Mouse (Mus musculus): ENCODE data around the gene Enah. TPM values are rescaled to one million over a fixed set of nuclear protein-coding genes. Genes with fewer than 3 reads are reported as not detected.

Gene Enah
- polyA plus RNA-seq, 1 experiment from 2014 or later = 49.2 TPM

- 96% methylated on average over 3 of the region's 3 CpGs for WGBS
- Histone ChIP-seq H3K4me2 (replicated peaks; ENCODE audit: low read depth, low read length) (no peak overlapping the region), H3K27ac (ENCODE audit: low read depth, low read length) (no peak overlapping the region), H3K27me3 (ENCODE audit: control insufficient read depth, insufficient read depth, low read length) (no peaks in the 10 kb centered on the region), H3K9ac (ENCODE audit: low read depth, low read length) (no peak overlapping the region), H3K9me3 (ENCODE audit: control insufficient read depth, low read length) (no peaks in the 10 kb centered on the region), H3K36me3 (ENCODE audit: control insufficient read depth, insufficient read depth, low read length) (no peaks in the 10 kb centered on the region), H3K4me1 (replicated peaks; ENCODE audit: control insufficient read depth, insufficient read depth, low read length) (no peaks in the 10 kb centered on the region), H3K4me3 (ENCODE audit: low read depth, low read length) (no peak overlapping the region)
- ATAC-seq (ENCODE audit: low FRiP score) (no peak), DNase-seq (ENCODE audit: low spot score) (no peak)
Measured at GRCm38 (mm10) chr1:181960383-181960782, 59.4 kb downstream of the Enah start.

DNA sequence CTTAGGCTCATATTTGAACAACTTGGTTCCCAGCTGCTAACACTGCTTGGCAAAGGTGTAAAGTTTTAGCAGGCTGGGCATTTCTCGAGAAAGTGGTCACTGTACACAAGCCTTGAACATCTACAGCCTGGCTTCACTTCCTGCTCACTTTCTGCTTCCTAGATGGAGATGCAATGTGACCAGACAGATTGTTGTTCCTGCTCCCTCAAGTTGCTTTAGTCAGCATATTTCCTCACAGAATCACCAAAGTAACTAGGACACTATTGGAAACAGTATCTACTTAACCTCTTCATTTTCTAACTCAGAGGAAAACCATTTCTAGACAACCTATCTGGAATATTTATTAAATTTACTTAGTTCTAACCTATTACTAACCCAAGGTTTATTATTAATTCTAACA lies 61.4 kb downstream of the Enah start:
- ATAC-seq (ENCODE audit: low FRiP score) = no peak
- no peak for DNase-seq (ENCODE audit: low spot score)
- no peak overlapping the region for H3K4me3 ChIP-seq (ENCODE audit: low read depth, low read length)
- no peak overlapping the region for H3K4me2 ChIP-seq (replicated peaks; ENCODE audit: low read depth, low read length)
- 90% methylated on average over 1 of the region's 1 CpGs for WGBS
- no peak overlapping the region for H3K27ac ChIP-seq (ENCODE audit: low read depth, low read length)
- no peaks in the 10 kb centered on the region for H3K9me3 ChIP-seq (ENCODE audit: control insufficient read depth, low read length)
- no peaks in the 10 kb centered on the region for H3K27me3 ChIP-seq (ENCODE audit: control insufficient read depth, insufficient read depth, low read length)
- H3K9ac ChIP-seq (ENCODE audit: low read depth, low read length) = no peak overlapping the region
- no peaks in the 10 kb centered on the region for H3K36me3 ChIP-seq (ENCODE audit: control insufficient read depth, insufficient read depth, low read length)
- no peaks in the 10 kb centered on the region for H3K4me1 ChIP-seq (replicated peaks; ENCODE audit: control insufficient read depth, insufficient read depth, low read length)

- ATAC-seq (ENCODE audit: low FRiP score) = no peak
Measured at GRCm38 (mm10) chr1:181957736-181958135, 62.1 kb downstream of the Enah start.

DNA sequence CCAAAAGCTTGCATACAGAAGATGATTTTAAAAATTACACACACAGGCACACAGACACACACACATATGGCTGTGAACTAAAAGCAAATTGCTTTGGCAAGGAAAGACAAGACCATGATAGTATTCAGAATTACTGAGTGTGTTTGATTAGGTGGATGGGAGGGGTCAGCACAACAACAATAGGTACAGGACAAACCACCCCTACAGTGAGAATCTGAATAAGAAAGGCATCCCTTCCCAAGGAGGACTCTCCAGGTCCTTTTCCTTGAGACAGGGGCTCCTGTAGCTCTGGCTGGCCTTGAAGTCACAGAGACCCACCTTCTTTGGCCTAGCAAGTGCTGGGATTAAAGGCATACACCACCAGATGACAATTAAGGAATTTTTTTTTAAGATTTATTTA lies 66.2 kb downstream of the Enah start:
- no peak for ATAC-seq (ENCODE audit: low FRiP score)
- H3K9ac ChIP-seq (ENCODE audit: low read depth, low read length) = no peak overlapping the region
- no peaks in the 10 kb centered on the region for H3K27me3 ChIP-seq (ENCODE audit: control insufficient read depth, insufficient read depth, low read length)
- no peaks in the 10 kb centered on the region for H3K4me1 ChIP-seq (replicated peaks; ENCODE audit: control insufficient read depth, insufficient read depth, low read length)
- no peak overlapping the region for H3K4me2 ChIP-seq (replicated peaks; ENCODE audit: low read depth, low read length)
- no peak overlapping the region for H3K4me3 ChIP-seq (ENCODE audit: low read depth, low read length)
- H3K9me3 ChIP-seq (ENCODE audit: control insufficient read depth, low read length) = no peaks in the 10 kb centered on the region
- DNase-seq (ENCODE audit: low spot score) = no peak
- H3K36me3 ChIP-seq (ENCODE audit: control insufficient read depth, insufficient read depth, low read length) = no peaks in the 10 kb centered on the region
- H3K27ac ChIP-seq (ENCODE audit: low read depth, low read length) = no peak overlapping the region

More at GRCm38 (mm10) chr1:181957736-181958135, 62.1 kb downstream of the Enah start:
- H3K4me3 ChIP-seq (ENCODE audit: low read depth, low read length) = no peak overlapping the region
- H3K36me3 ChIP-seq (ENCODE audit: control insufficient read depth, insufficient read depth, low read length) = no peaks in the 10 kb centered on the region
- no peaks in the 10 kb centered on the region for H3K4me1 ChIP-seq (replicated peaks; ENCODE audit: control insufficient read depth, insufficient read depth, low read length)
- no peak overlapping the region for H3K4me2 ChIP-seq (replicated peaks; ENCODE audit: low read depth, low read length)
- no peak overlapping the region for H3K9ac ChIP-seq (ENCODE audit: low read depth, low read length)
- no peak overlapping the region for H3K27ac ChIP-seq (ENCODE audit: low read depth, low read length)
- DNase-seq (ENCODE audit: low spot score) = no peak
- H3K27me3 ChIP-seq (ENCODE audit: control insufficient read depth, insufficient read depth, low read length) = no peaks in the 10 kb centered on the region
- WGBS = 90% methylated on average over 2 of the region's 2 CpGs
- no peaks in the 10 kb centered on the region for H3K9me3 ChIP-seq (ENCODE audit: control insufficient read depth, low read length)

- 84% methylated on average over 5 of the region's 5 CpGs for WGBS
- Histone ChIP-seq H3K4me3 (ENCODE audit: low read depth, low read length) (no peak overlapping the region), H3K9ac (ENCODE audit: low read depth, low read length) (no peak overlapping the region), H3K27ac (ENCODE audit: low read depth, low read length) (no peak overlapping the region), H3K9me3 (ENCODE audit: control insufficient read depth, low read length) (no peaks in the 10 kb centered on the region), H3K4me2 (replicated peaks; ENCODE audit: low read depth, low read length) (no peak overlapping the region), H3K36me3 (ENCODE audit: control insufficient read depth, insufficient read depth, low read length) (no peaks in the 10 kb centered on the region), H3K27me3 (ENCODE audit: control insufficient read depth, insufficient read depth, low read length) (no peaks in the 10 kb centered on the region), H3K4me1 (replicated peaks; ENCODE audit: control insufficient read depth, insufficient read depth, low read length) (no peaks in the 10 kb centered on the region)
- ATAC-seq (ENCODE audit: low FRiP score) (no peak), DNase-seq (ENCODE audit: low spot score) (no peak)
Measured at GRCm38 (mm10) chr1:181951266-181951665, 68.5 kb downstream of the Enah start.

DNA sequence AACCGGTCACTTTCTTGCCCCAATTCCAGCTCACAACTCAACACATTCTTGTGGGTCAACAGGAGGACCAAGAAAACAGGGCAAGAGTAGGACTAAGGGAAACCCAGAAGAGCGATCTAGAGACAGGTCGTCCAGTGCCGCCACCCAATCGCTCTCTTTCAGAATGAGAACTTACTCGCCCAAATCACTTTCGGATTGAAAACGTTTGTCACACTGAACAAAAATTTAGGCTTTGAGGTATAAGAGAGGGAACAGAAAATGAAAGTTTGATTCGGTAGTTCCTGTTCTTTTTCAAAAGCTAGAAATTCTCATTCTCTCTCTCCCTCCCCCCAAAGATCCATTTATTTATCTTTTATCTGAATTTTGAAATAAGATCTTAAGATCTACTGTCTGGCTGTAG lies 69.1 kb downstream of the Enah start:
- Histone ChIP-seq H3K4me2 (replicated peaks; ENCODE audit: low read depth, low read length) (no peak overlapping the region), H3K9me3 (ENCODE audit: control insufficient read depth, low read length) (no peaks in the 10 kb centered on the region), H3K27me3 (ENCODE audit: control insufficient read depth, insufficient read depth, low read length) (no peaks in the 10 kb centered on the region), H3K36me3 (ENCODE audit: control insufficient read depth, insufficient read depth, low read length) (no peaks in the 10 kb centered on the region), H3K4me1 (replicated peaks; ENCODE audit: control insufficient read depth, insufficient read depth, low read length) (no peaks in the 10 kb centered on the region), H3K27ac (ENCODE audit: low read depth, low read length) (no peak overlapping the region), H3K9ac (ENCODE audit: low read depth, low read length) (no peak overlapping the region), H3K4me3 (ENCODE audit: low read depth, low read length) (no peak overlapping the region)
- DNase-seq (ENCODE audit: low spot score) = no peak
- no peak for ATAC-seq (ENCODE audit: low FRiP score)
- WGBS = 97% methylated on average over 9 of the region's 9 CpGs

DNA sequence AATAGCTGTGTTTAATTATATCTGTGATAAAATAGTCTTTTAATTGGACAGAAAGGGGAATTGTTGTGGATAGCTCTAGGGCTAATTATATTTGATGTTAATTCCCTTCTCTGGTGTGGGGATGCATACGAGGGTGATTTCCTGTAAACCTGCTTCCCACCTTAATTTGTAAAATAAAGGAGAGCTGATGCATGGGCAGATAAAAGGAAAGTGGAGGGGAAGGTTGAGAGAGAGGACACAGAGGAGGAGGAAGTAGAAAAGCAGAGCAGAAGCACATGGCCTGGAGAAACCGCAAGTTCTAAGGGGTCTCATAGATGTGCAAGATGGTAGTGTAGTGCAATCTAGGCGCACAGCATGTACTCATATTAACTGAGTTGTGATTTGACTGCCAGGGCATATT lies 71.6 kb downstream of the Enah start:
- 97% methylated on average over 3 of the region's 3 CpGs for WGBS

DNA sequence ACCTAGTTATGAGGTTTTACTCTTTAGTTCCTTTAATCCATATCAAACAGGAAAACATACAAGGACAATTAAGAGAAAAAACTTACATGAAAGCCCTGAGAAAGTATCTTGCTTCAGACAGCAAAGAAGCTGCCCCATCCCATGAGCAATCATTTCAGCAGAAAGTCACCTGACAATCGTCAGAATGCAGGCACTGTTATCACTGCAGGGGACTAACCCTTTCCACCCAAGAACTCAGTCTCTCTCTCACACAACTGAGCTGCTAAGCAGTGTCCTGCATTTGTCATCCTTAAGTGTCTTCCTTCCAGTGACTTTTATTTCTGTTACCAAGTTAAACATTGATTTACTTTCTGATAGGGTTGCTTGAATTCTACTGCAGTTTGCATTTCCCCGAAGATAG lies 82.7 kb downstream of the Enah start:
- WGBS = 75% methylated on average over 2 of the region's 2 CpGs
- no peaks in the 10 kb centered on the region for H3K27me3 ChIP-seq (ENCODE audit: control insufficient read depth, insufficient read depth, low read length)
- no peaks in the 10 kb centered on the region for H3K4me1 ChIP-seq (replicated peaks; ENCODE audit: control insufficient read depth, insufficient read depth, low read length)
- ATAC-seq (ENCODE audit: low FRiP score) (no peak), DNase-seq (ENCODE audit: low spot score) (no peak)
- H3K4me2 ChIP-seq (replicated peaks; ENCODE audit: low read depth, low read length) = no peak overlapping the region
- H3K4me3 ChIP-seq (ENCODE audit: low read depth, low read length) = no peak overlapping the region
- H3K9ac ChIP-seq (ENCODE audit: low read depth, low read length) = no peak overlapping the region
- no peaks in the 10 kb centered on the region for H3K36me3 ChIP-seq (ENCODE audit: control insufficient read depth, insufficient read depth, low read length)
- no peak overlapping the region for H3K27ac ChIP-seq (ENCODE audit: low read depth, low read length)
- no peaks in the 10 kb centered on the region for H3K9me3 ChIP-seq (ENCODE audit: control insufficient read depth, low read length)

More for the DNA sequence above, 71.6 kb downstream of the Enah start:
- Histone ChIP-seq H3K9ac (ENCODE audit: low read depth, low read length) (no peak overlapping the region), H3K4me3 (ENCODE audit: low read depth, low read length) (no peak overlapping the region), H3K4me2 (replicated peaks; ENCODE audit: low read depth, low read length) (no peak overlapping the region), H3K9me3 (ENCODE audit: control insufficient read depth, low read length) (no peaks in the 10 kb centered on the region), H3K36me3 (ENCODE audit: control insufficient read depth, insufficient read depth, low read length) (no peaks in the 10 kb centered on the region), H3K27ac (ENCODE audit: low read depth, low read length) (no peak overlapping the region), H3K27me3 (ENCODE audit: control insufficient read depth, insufficient read depth, low read length) (no peaks in the 10 kb centered on the region), H3K4me1 (replicated peaks; ENCODE audit: control insufficient read depth, insufficient read depth, low read length) (no peaks in the 10 kb centered on the region)
- DNase-seq (ENCODE audit: low spot score) = no peak
- no peak for ATAC-seq (ENCODE audit: low FRiP score)

DNA sequence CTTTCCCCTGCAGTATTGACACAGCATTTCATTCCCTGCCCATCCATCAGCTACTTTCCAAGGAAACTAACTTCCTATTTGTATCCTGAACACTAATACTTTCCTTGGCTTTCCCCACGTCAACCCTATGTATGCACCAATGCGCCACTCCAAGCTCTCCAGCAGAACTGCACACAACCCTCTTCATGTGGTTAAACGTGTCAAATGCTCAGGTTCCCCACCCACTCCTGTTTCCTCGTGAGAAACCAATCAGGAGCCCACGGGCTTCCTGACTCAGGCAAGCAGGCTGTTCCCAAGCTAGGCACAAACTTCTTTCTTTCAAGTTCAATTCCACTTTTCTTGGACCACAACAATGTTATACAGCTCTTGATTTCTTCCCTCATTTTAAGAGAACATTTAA lies 91.4 kb downstream of the Enah start:
- no peaks in the 10 kb centered on the region for H3K4me1 ChIP-seq (replicated peaks; ENCODE audit: control insufficient read depth, insufficient read depth, low read length)
- no peak overlapping the region for H3K4me2 ChIP-seq (replicated peaks; ENCODE audit: low read depth, low read length)
- no peaks in the 10 kb centered on the region for H3K27me3 ChIP-seq (ENCODE audit: control insufficient read depth, insufficient read depth, low read length)
- DNase-seq (ENCODE audit: low spot score) (no peak), ATAC-seq (ENCODE audit: low FRiP score) (no peak)
- 78% methylated on average over 5 of the region's 5 CpGs for WGBS
- H3K9me3 ChIP-seq (ENCODE audit: control insufficient read depth, low read length) = no peaks in the 10 kb centered on the region
- H3K36me3 ChIP-seq (ENCODE audit: control insufficient read depth, insufficient read depth, low read length) = peaks cover 6% of the 10 kb centered on the region; the same call in 1 of the 2 replicates
- no peak overlapping the region for H3K9ac ChIP-seq (ENCODE audit: low read depth, low read length)
- no peak overlapping the region for H3K27ac ChIP-seq (ENCODE audit: low read depth, low read length)
- H3K4me3 ChIP-seq (ENCODE audit: low read depth, low read length) = no peak overlapping the region
